Mouse (Mus musculus): ENCODE data around the gene Glrx.
"Not testable (repeated sequence)": the region's sequence is repeated elsewhere in the genome, so short reads cannot be mapped to it uniquely, and the experiment has no call there.

Gene Glrx

GRCm38 (mm10) chr13:75835461-75835860, 4.2 kb upstream of the Glrx start:
- DNase-seq (ENCODE audit: low spot score in 2 of 2) = no peak

- no peak for DNase-seq (ENCODE audit: low spot score in 2 of 2)
Measured at GRCm38 (mm10) chr13:75838506-75838905, 1.2 kb upstream of the Glrx start.

DNA sequence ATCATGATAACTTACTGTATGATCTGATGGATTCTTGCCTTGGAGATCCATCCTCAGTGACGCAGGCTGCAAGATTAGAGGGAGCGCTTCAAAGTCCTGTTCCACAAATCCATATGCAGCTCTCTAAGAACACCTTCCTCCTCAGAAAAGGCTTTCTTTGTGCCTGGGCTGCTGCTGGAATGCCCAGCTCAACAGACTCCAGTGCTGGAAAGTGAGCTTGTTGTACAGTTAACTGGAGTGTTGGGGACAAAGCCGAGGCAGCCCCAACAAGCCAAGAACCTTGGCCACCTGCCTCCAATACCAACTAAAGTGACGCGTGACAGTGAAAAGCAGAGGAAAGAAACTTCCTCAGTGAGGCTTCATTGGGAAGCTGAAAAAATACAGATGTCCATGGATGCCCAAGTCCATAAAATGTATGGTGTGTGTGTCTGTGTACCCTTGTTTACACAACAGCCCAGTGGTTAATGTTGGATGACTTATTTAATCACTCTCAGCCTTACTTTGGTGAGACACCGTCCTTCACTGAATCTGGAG, 1.2 kb downstream of the Glrx start:
- peak; percentile 50 to 53 for DNase-seq (ENCODE audit: low spot score in 2 of 2)

GRCm38 (mm10) chr13:75841950-75842349, 2.3 kb downstream of the Glrx start:
- no peak for DNase-seq (ENCODE audit: low spot score in 2 of 2)

GRCm38 (mm10) chr13:75843331-75843730, 3.7 kb downstream of the Glrx start:
- no peak for DNase-seq (ENCODE audit: low spot score in 2 of 2)

GRCm38 (mm10) chr13:75843993-75844683, 4.5 kb downstream of the Glrx start:
- DNase-seq (ENCODE audit: low spot score in 2 of 2) = no peak

DNA sequence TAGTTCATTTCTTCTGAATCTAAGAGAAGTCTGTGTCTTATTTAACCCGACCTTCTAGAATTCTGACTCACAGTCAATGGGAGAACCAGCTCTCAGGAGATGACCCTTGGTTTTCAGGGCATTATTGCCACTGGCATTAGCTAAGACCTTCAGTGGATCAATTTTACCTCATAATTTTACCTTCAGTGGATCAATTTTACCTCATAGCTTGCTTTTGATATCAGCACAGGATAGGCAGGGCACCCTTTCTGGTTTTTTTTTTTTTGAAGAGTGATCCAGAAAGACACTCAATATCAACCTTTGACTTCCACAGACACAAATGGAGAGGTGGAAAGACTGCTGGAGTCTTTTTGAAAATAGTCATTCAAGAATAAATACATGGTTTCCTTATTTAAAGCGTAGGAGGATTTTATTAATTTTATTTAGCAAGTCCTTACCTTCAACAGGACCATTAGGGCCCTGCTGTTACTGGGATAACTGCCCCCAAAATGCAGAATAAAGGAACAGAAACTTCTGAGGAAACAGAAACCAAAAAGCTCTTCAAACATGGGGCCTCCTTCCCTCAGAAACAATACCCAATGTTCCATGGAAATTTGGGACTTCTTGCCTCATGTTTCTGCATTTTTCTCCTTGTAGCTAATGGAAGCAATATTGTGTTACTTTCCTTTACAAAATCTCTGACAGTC, 5.3 kb downstream of the Glrx start:
- DNase-seq (ENCODE audit: low spot score in 2 of 2) = no peak

DNA sequence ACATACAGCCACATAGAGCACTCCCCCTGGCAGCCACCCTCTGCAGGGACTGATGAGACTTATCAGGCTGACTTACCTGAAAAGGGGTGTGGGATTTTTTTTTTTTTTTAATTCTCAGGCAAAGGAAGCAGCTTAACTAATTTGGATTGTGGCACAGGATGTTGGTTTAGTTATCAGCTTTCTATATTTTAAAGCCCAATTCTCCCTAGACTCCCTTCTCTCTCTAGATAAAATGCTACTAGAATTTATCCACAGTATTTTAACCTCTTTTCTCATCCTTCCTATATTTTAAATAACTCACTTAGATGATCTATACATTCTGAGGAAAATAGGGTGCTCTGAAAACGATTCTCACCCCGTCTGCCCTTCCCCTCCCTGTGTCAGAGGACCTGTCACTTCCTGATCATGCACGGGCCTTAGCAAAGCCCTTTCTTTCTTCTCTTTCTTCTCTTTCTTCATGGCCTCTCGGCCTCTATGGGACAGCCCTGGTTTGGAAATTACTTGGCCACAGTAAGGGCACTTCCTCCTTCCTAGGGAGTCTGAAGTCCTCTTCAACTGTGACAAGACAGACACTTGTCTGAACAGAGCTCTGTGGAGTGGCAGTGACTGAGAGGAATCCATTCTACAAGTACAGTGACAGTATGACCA, 6.0 kb downstream of the Glrx start:
- DNase-seq (ENCODE audit: low spot score in 2 of 2) = no peak

DNA sequence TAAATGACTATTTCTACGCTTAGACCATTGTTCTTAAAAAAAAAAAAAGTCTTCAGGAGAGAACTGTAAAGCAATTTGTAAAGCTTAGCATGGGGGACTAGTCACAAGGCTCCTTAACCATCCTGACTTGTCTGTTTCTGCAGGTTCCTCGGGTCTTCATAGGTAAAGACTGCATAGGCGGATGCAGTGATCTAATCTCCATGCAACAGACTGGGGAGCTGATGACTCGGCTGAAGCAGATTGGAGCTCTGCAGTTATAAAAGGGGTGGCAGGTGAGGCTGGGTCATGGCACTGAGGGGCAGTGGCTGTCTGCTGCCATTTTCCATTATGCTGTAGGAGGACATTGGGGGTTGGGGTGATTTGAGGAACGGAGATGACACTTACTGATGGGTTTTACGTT, 7.4 kb downstream of the Glrx start:
- no peak for DNase-seq (ENCODE audit: low spot score in 2 of 2)

DNA sequence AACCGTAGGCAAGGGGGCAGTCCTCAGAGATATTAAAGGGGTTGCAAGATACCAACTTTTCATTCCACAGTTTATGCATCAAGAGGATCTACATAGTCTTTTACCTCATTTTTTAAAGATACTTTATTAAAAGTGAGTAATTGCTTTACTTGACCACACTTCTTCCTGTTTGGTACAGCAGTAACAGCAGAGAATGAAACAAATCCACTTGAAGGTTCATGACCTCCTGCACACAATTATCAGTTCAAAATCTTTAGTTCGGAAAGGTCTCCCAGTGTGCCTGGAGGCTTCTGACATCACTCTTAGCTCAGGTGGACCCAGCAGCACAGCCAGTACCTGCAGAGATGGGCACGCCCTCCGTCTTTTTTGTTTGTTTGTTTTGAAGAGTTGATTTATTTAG, 12.4 kb downstream of the Glrx start:
- DNase-seq (ENCODE audit: low spot score in 2 of 2) = no peak

- DNase-seq (ENCODE audit: low spot score in 2 of 2) = no peak
Measured at GRCm38 (mm10) chr13:75853118-75853517, 13.4 kb downstream of the Glrx start.

DNA sequence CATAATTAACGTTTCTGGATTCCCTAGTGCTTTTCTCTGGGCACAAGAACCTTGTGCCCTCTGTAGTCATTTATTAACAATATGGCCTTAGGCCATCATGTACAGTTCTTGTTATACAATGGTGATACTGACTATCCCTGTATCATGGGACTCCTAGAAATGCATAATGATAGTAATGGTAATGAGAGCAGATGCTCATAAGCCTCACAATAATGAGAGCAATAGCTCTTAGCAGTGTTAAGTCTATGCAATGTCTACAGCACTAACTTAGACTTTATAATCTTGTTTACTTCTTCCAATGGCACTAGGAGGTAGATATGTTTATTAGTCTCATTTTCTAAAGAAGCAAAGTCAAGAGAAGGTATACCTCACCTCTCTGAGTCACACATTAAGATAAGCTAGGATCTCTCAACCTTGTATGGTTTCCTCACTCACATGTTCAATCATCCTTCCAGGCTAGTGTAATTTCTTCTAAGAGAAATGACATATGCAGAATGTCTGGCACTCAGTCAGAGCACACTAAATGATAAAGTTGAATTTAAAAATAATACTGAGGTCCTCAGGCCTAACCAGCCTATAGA, 19.7 kb downstream of the Glrx start:
- no peak for DNase-seq (ENCODE audit: low spot score in 2 of 2)

GRCm38 (mm10) chr13:75865486-75866184, 26.0 kb downstream of the Glrx start:
- DNase-seq (ENCODE audit: low spot score in 2 of 2) = no peak

- peak in 1 of 2 experiments; percentile 45 for DNase-seq (ENCODE audit: low spot score in 2 of 2)
Measured at GRCm38 (mm10) chr13:75867876-75868275, 28.2 kb downstream of the Glrx start.

DNA sequence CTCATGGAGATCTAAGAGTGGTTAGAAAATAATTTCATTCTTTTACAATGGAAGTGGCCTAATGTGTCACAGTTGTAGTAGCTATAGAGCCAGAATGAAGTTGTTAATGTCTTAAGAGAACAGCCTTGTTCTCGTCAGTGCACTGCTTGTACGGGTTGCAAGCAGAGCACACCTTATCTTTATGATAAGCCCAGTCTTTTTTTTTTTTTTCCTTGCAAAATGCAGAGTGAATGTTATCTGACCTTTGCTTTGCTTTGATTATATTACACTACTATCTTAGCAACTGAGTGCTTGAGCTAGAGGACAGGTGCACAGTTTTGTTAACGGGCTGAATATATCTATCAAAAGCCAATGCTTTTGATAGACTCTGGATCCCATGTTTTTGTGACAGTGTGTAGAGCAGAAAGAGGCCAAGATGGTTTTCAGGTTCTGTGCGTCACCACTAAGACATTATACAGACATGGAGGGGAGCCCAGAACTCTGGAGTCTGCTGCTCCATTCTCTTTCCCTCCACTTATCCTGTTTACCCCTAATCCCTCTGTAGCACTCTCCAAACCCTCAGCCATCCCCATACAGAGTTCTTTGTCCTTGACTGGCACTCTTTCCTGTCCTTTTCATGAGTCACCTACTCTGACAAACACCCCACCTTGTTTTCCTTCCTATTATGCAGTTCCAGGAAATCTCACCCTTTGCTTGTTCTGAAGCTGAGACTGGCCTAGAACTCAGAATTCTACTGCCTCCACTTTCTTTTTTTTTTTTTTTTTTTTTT, 35.1 kb downstream of the Glrx start:
- DNase-seq (ENCODE audit: low spot score in 2 of 2) = no peak

DNA sequence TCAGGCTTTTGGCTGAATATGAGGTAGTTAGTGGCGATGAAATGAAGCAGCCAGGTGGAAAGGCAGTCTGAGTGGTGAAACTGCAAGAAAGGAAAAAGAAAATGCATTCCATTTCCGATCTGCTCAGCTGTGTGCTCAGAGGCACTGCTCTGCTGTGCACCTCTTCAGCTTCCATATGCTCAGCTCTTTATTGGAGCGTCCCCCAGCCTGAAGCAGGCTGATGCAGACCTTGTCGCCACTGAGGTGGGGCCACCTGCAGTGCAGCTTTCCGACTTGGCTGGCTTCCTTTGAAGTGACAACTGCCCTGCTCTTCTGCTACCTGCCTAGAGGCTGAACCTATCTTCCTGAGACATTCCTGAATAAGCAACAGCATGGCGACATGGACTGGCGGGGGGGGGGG, 36.5 kb downstream of the Glrx start:
- not testable (repeated sequence) for DNase-seq (ENCODE audit: low spot score in 2 of 2)

- DNase-seq (ENCODE audit: low spot score in 2 of 2) = no peak
Measured at GRCm38 (mm10) chr13:75876592-75876991, 36.9 kb downstream of the Glrx start.

- peak; percentile 65 to 66 for DNase-seq (ENCODE audit: low spot score in 2 of 2)
Measured at GRCm38 (mm10) chr13:75877907-75878306, 38.2 kb downstream of the Glrx start.

- DNase-seq (ENCODE audit: low spot score in 2 of 2) = no peak
Measured at GRCm38 (mm10) chr13:75879756-75880155, 40.1 kb downstream of the Glrx start.

GRCm38 (mm10) chr13:75880501-75880900, 40.8 kb downstream of the Glrx start:
- peak in 1 of 2 experiments; percentile 47 for DNase-seq (ENCODE audit: low spot score in 2 of 2)

DNA sequence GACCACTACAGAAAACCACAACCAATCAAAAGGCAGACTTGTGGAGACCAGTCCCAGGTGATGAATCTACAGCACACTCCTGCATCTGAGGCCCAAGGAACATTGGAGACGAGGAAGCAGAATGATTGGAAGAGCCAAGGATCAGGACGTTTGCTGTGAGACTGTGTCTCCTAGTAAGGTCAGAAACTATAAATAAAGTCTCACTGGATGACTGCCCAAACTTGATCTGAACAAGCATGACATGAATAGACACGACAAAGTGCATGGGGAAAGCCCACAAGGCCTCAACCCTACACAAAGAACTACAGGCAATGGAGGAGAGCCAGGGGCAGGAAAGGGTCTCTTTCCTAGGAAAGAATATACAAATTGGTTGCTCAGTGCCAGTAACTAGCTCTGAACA, 44.1 kb downstream of the Glrx start:
- DNase-seq (ENCODE audit: low spot score in 2 of 2) = no peak

Data from right cerebral cortex, postnatal 10 days (tissue).